37 mouse cellular contexts compared by ENCODE assay signal in the genomic region with DNA sequence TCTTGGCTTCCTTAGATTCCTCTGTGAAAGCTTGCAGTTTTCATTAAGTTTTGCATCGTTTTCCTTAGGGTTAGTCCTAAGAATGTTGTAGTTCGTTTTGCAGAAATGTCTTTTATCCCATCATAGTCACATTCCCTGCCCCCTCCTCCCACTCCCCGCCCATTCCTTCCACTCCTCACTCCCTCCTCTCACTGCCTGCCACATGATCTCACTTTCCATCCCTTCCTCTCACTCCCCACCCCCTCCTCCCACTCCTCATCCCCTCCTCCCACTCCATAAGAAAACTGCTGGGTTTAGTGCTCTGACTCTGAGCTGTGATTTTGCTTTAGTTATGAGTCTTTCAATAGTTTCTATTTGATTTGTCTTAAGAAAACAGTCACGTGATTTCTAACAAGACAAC. TPM values are rescaled to one million over a fixed set of nuclear protein-coding genes. Genes with fewer than 3 reads are reported as not detected.
DNase-seq lines count a peak whose midpoint lies in the region; ATAC-seq and TF ChIP-seq lines count a peak whose summit lies in the region.
"Had no signal": no experiment of that assay in that cellular context is flagged by ENCODE, and none has a peak within 500 bp of the region (broad histone marks: within the 10 kb centered on the region; RNA-seq: fewer than 3 reads in every experiment).

No protein-coding gene starts in this region.

- H3K27me3 ChIP-seq in forebrain, embryonic 11.5 days (ENCODE audit: control insufficient read depth, insufficient read depth, low read length) = no peaks in the 10 kb centered on the region
- no peaks in the 10 kb centered on the region for H3K27me3 ChIP-seq in forebrain, postnatal 0 days (ENCODE audit: insufficient read depth, low read length)
- no peaks in the 10 kb centered on the region for H3K27me3 ChIP-seq in kidney, embryonic 15.5 days
- H3K27me3 ChIP-seq in C2C12 (ENCODE audit: control insufficient read depth, insufficient read depth, insufficient read length) = no peaks in the 10 kb centered on the region
- H3K27me3 ChIP-seq in stomach, postnatal 0 days (ENCODE audit: control insufficient read depth, insufficient read depth, low read length) = no peaks in the 10 kb centered on the region
- H3K27me3 ChIP-seq: forebrain, embryonic 12.5 days had no signal

- no peak overlapping the region for H3K4me2 ChIP-seq in forebrain, embryonic 11.5 days (ENCODE audit: low read depth, low read length, severe bottlenecking)
- H3K4me2 ChIP-seq in forebrain, postnatal 0 days (ENCODE audit: low read depth) = no peak overlapping the region
- no peak overlapping the region for H3K4me2 ChIP-seq in kidney, embryonic 15.5 days
- H3K4me2 ChIP-seq in stomach, postnatal 0 days (replicated peaks; ENCODE audit: low read depth) = no peak overlapping the region
- H3K4me2 ChIP-seq: forebrain, embryonic 12.5 days; heart, embryonic 11.5 days; hindbrain, embryonic 14.5 days had no signal

- no peaks in the 10 kb centered on the region for H3K9me3 ChIP-seq in forebrain, embryonic 11.5 days (ENCODE audit: control insufficient read depth, low read length)
- H3K9me3 ChIP-seq in forebrain, postnatal 0 days (ENCODE audit: low read length) = no peaks in the 10 kb centered on the region
- no peaks in the 10 kb centered on the region for H3K9me3 ChIP-seq in kidney, embryonic 15.5 days (replicated peaks)
- no peaks in the 10 kb centered on the region for H3K9me3 ChIP-seq in stomach, postnatal 0 days (ENCODE audit: control insufficient read depth, low read length)
- H3K9me3 ChIP-seq: forebrain, embryonic 12.5 days had no signal

- TF ChIP-seq EP300 in stomach, postnatal 0 days (optimal IDR thresholded peaks at IDR 0.05) = no peak

- no peak overlapping the region for H3K27ac ChIP-seq in forebrain, embryonic 11.5 days (ENCODE audit: low read depth, low read length)
- no peak overlapping the region for H3K27ac ChIP-seq in forebrain, postnatal 0 days (ENCODE audit: low read depth, low read length)
- H3K27ac ChIP-seq in kidney, embryonic 15.5 days = no peak overlapping the region
- H3K27ac ChIP-seq in stomach, postnatal 0 days (replicated peaks) = no peak overlapping the region
- H3K27ac ChIP-seq: forebrain, embryonic 12.5 days; gastrocnemius, adult 2 months; hindbrain, embryonic 14.5 days; hindbrain, postnatal 0 days had no signal

- no peaks in the 10 kb centered on the region for H3K79me2 ChIP-seq in C2C12 (ENCODE audit: control insufficient read depth, insufficient read depth)

- H3K36me3 ChIP-seq in forebrain, embryonic 11.5 days (ENCODE audit: control insufficient read depth, insufficient read depth, low read length) = no peaks in the 10 kb centered on the region
- H3K36me3 ChIP-seq in forebrain, postnatal 0 days (ENCODE audit: insufficient read depth) = no peaks in the 10 kb centered on the region
- no peaks in the 10 kb centered on the region for H3K36me3 ChIP-seq in kidney, embryonic 15.5 days
- H3K36me3 ChIP-seq in C2C12 (ENCODE audit: control insufficient read depth, insufficient read depth) = no peaks in the 10 kb centered on the region
- H3K36me3 ChIP-seq in stomach, postnatal 0 days (ENCODE audit: control insufficient read depth, insufficient read depth, low read length) = no peaks in the 10 kb centered on the region
- H3K36me3 ChIP-seq: forebrain, embryonic 12.5 days had no signal

- no peak overlapping the region for H3ac ChIP-seq in C2C12 (ENCODE audit: control insufficient read depth, insufficient read length, low read depth)

- H3K79me3 ChIP-seq in C2C12 (ENCODE audit: low read depth) = no peaks in the 10 kb centered on the region

- WGBS in forebrain, embryonic 11.5 days = 26% methylated on average over 4 of the region's 4 CpGs
- 18% methylated on average over 4 of the region's 4 CpGs for WGBS in forebrain, postnatal 0 days
- WGBS in kidney, embryonic 15.5 days = 22% methylated on average over 4 of the region's 4 CpGs
- 17% methylated on average over 4 of the region's 4 CpGs for WGBS in stomach, postnatal 0 days

- peak; percentile 43; the same call in 1 of the 2 replicates for ATAC-seq in forebrain, embryonic 11.5 days (replicated peaks; ENCODE audit: low FRiP score)
- no peak for ATAC-seq in forebrain, postnatal 0 days
- ATAC-seq in kidney, embryonic 15.5 days (replicated peaks; ENCODE audit: low FRiP score) = peak; percentile 75
- no peak for ATAC-seq in stomach, postnatal 0 days (ENCODE audit: low FRiP score, low TSS enrichment)
- ATAC-seq: activated CD4-positive, CD25-positive, alpha-beta regulatory T cell, adult 4 months; CD4-positive, CD25-positive, alpha-beta regulatory T cell, adult 4 months; forebrain, embryonic 16.5 days; inflammation-experienced regulatory T-cells, adult 6 months; intestine, embryonic 16.5 days had no signal

- no peak overlapping the region for H3K4me3 ChIP-seq in forebrain, embryonic 11.5 days (ENCODE audit: low read depth, low read length)
- H3K4me3 ChIP-seq in forebrain, postnatal 0 days (ENCODE audit: low read depth, low read length) = no peak overlapping the region
- no peak overlapping the region for H3K4me3 ChIP-seq in kidney, embryonic 15.5 days (replicated peaks)
- no peak overlapping the region for H3K4me3 ChIP-seq in C2C12 (ENCODE audit: insufficient read depth, poor library complexity, severe bottlenecking)
- H3K4me3 ChIP-seq in stomach, postnatal 0 days (ENCODE audit: low read depth, low read length) = no peak overlapping the region
- H3K4me3 ChIP-seq: forebrain, embryonic 12.5 days; gastrocnemius, adult 2 months had no signal

- TF ChIP-seq CTCF in forebrain, postnatal 0 days (IDR thresholded peaks at IDR 0.05; ENCODE audit: low read depth) = no peak
- TF ChIP-seq CTCF in C2C12 (IDR thresholded peaks at IDR 0.05; ENCODE audit: control insufficient read depth, insufficient read depth, insufficient read length) = no peak
- no peak for TF ChIP-seq CTCF in stomach, postnatal 0 days (IDR thresholded peaks at IDR 0.05; ENCODE audit: low read depth)

- H3K9ac ChIP-seq in forebrain, embryonic 11.5 days (ENCODE audit: low read length) = no peak overlapping the region
- H3K9ac ChIP-seq in forebrain, postnatal 0 days = no peak overlapping the region
- H3K9ac ChIP-seq in kidney, embryonic 15.5 days = no peak overlapping the region
- H3K9ac ChIP-seq in stomach, postnatal 0 days (ENCODE audit: low read length) = no peak overlapping the region
- H3K9ac ChIP-seq: forebrain, embryonic 12.5 days; hindbrain, embryonic 14.5 days had no signal

- DNase-seq in forebrain, embryonic 11.5 days (ENCODE audit: low spot score) = no peak
- DNase-seq in forebrain, postnatal 0 days = no peak
- no peak for DNase-seq in kidney, adult 8-10 months
- peak; percentile 15 for DNase-seq in brain, adult 2 months (ENCODE audit: low read depth, low spot score)
- DNase-seq in left cerebral cortex, postnatal 14 days (ENCODE audit: low spot score in 2 of 2) = no peak
- DNase-seq in stomach, postnatal 0 days (ENCODE audit: low spot score) = no peak
- DNase-seq: adrenal gland, adult 8-10 months; adrenal gland, postnatal 25 days; B cell, adult 2 months; cerebellum, adult 11 months; cerebellum, adult 2 months; cerebellum, adult 9-11 months; cerebellum, postnatal 25 days; gastrocnemius, adult 2 months; gastrocnemius, postnatal 14 days; heart, adult 11 months had no signal

- H3K4me1 ChIP-seq in forebrain, embryonic 11.5 days (replicated peaks; ENCODE audit: control insufficient read depth, insufficient read depth, low read length) = no peaks in the 10 kb centered on the region
- no peaks in the 10 kb centered on the region for H3K4me1 ChIP-seq in forebrain, postnatal 0 days (ENCODE audit: insufficient read depth)
- no peaks in the 10 kb centered on the region for H3K4me1 ChIP-seq in kidney, embryonic 15.5 days
- H3K4me1 ChIP-seq in stomach, postnatal 0 days (replicated peaks; ENCODE audit: control insufficient read depth, insufficient read depth) = no peaks in the 10 kb centered on the region

- intact Hi-C loops in left cerebral cortex, postnatal 14 days (cut with DNase I) = no loop called here

RNA-seq across cellular contexts. Expression of a gene that starts 14.4 kb away (rescaled TPM):
- 1.0 and 1.2 TPM in 2 replicates for polyA plus RNA-seq in forebrain, embryonic 11.5 days (2014; fragmentation: Nextera tagmentation; extraction: Ambion mirVana)
- total RNA-seq in forebrain, postnatal 0 days (2014; rRNA removed) = 12.5 and 16.3 TPM in 2 replicates
- polyA plus RNA-seq in forebrain, postnatal 0 days (2015; fragmentation: Nextera tagmentation; extraction: Ambion mirVana) = 10.1 and 14.4 TPM in 2 replicates
- 2.7 and 3.1 TPM in 2 replicates for polyA plus RNA-seq in kidney, embryonic 15.5 days (2015; fragmentation: Nextera tagmentation; extraction: Ambion mirVana)
- 0.16 TPM for polyA plus RNA-seq in C2C12 (2012; fragmentation: generic; extraction: Trizol)
- 10 to 100 TPM in 1 of 2 experiments, 1 to 10 TPM in 1; 10.0 to 12.5 TPM for total RNA-seq in left cerebral cortex, postnatal 14 days (2021)
- 0.25 and 0.33 TPM in 2 replicates for polyA plus RNA-seq in stomach, postnatal 0 days (2015; fragmentation: Nextera tagmentation; extraction: Ambion mirVana)
- total RNA-seq: common myeloid progenitor, adult 5-6 weeks; gastrocnemius, adult 2 months; gastrocnemius, postnatal 14 days; gastrocnemius, postnatal 4 days; heart, adult 8-10 months; hematopoietic stem cell, adult 5-6 weeks had no signal
- polyA plus RNA-seq: activated CD4-positive, CD25-positive, alpha-beta regulatory T cell, adult 4 months; CD4-positive, CD25-positive, alpha-beta regulatory T cell, adult 4 months had no signal

RNA-seq across cellular contexts. Expression of a gene that starts 16.0 kb away (rescaled TPM):
- not detected in 2 replicates for polyA plus RNA-seq in forebrain, embryonic 11.5 days (2014; fragmentation: Nextera tagmentation; extraction: Ambion mirVana)
- not detected in 2 replicates for total RNA-seq in forebrain, postnatal 0 days (2014; rRNA removed)
- polyA plus RNA-seq in forebrain, postnatal 0 days (2015; fragmentation: Nextera tagmentation; extraction: Ambion mirVana) = not detected in 2 replicates
- polyA plus RNA-seq in kidney, embryonic 15.5 days (2015; fragmentation: Nextera tagmentation; extraction: Ambion mirVana) = not detected in 2 replicates
- 0.01 TPM for polyA plus RNA-seq in C2C12 (2012; fragmentation: generic; extraction: Trizol)
- total RNA-seq in left cerebral cortex, postnatal 14 days (2021) = not detected
- not detected in 2 replicates for polyA plus RNA-seq in stomach, postnatal 0 days (2015; fragmentation: Nextera tagmentation; extraction: Ambion mirVana)
- total RNA-seq: adrenal gland, adult 8-10 months; adrenal gland, postnatal 25 days; common myeloid progenitor, adult 5-6 weeks; ES-E14; gastrocnemius, adult 2 months; gastrocnemius, postnatal 14 days; gastrocnemius, postnatal 4 days; heart, adult 8-10 months; heart, postnatal 25 days; hematopoietic stem cell, adult 5-6 weeks; hindbrain, postnatal 0 days had no signal
- polyA plus RNA-seq: activated CD4-positive, CD25-positive, alpha-beta regulatory T cell, adult 4 months; CD4-positive, CD25-positive, alpha-beta regulatory T cell, adult 4 months; cerebellum, adult 2 months; forebrain, embryonic 12.5 days; forebrain, embryonic 16.5 days; frontal cortex, adult 2 months; heart, embryonic 11.5 days; heart, embryonic 14.5 days; heart, postnatal 0 days; hindbrain, embryonic 14.5 days; hindbrain, postnatal 0 days; inflammation-experienced regulatory T-cells, adult 6 months; intestine, embryonic 16.5 days had no signal

RNA-seq across cellular contexts. Expression of a gene that starts 29.1 kb away (rescaled TPM):
- polyA plus RNA-seq in forebrain, embryonic 11.5 days (2014; fragmentation: Nextera tagmentation; extraction: Ambion mirVana) = not detected in 2 replicates
- total RNA-seq in forebrain, postnatal 0 days (2014; rRNA removed) = not detected in 2 replicates
- not detected in 2 replicates for polyA plus RNA-seq in forebrain, postnatal 0 days (2015; fragmentation: Nextera tagmentation; extraction: Ambion mirVana)
- polyA plus RNA-seq in kidney, embryonic 15.5 days (2015; fragmentation: Nextera tagmentation; extraction: Ambion mirVana) = not detected in 2 replicates
- polyA plus RNA-seq in C2C12 (2012; fragmentation: generic; extraction: Trizol) = not detected
- under 1 TPM in 1 of 2 experiments, not detected in 1; 0.06 TPM for total RNA-seq in left cerebral cortex, postnatal 14 days (2021)
- polyA plus RNA-seq in stomach, postnatal 0 days (2015; fragmentation: Nextera tagmentation; extraction: Ambion mirVana) = not detected in 2 replicates
- total RNA-seq: adrenal gland, adult 8-10 months; adrenal gland, postnatal 25 days; common myeloid progenitor, adult 5-6 weeks; ES-E14; gastrocnemius, adult 2 months; gastrocnemius, postnatal 14 days; heart, adult 8-10 months; heart, postnatal 25 days; hematopoietic stem cell, adult 5-6 weeks; hindbrain, postnatal 0 days had no signal
- polyA plus RNA-seq: activated CD4-positive, CD25-positive, alpha-beta regulatory T cell, adult 4 months; CD4-positive, CD25-positive, alpha-beta regulatory T cell, adult 4 months; cerebellum, adult 2 months; embryonic facial prominence, embryonic 14.5 days; forebrain, embryonic 12.5 days; forebrain, embryonic 16.5 days; frontal cortex, adult 2 months; heart, embryonic 11.5 days; heart, embryonic 14.5 days; heart, postnatal 0 days; hindbrain, embryonic 14.5 days; hindbrain, postnatal 0 days; inflammation-experienced regulatory T-cells, adult 6 months; intestine, embryonic 16.5 days had no signal

RNA-seq across cellular contexts. Expression of a gene that starts 30.1 kb away (rescaled TPM):
- polyA plus RNA-seq in forebrain, embryonic 11.5 days (2014; fragmentation: Nextera tagmentation; extraction: Ambion mirVana) = 0.41 and 0.47 TPM in 2 replicates
- 1.2 TPM in 1 of 2 replicates, not detected in the other for total RNA-seq in forebrain, postnatal 0 days (2014; rRNA removed)
- 0.28 and 1.4 TPM in 2 replicates for polyA plus RNA-seq in forebrain, postnatal 0 days (2015; fragmentation: Nextera tagmentation; extraction: Ambion mirVana)
- polyA plus RNA-seq in kidney, embryonic 15.5 days (2015; fragmentation: Nextera tagmentation; extraction: Ambion mirVana) = 0.71 and 3.1 TPM in 2 replicates
- polyA plus RNA-seq in C2C12 (2012; fragmentation: generic; extraction: Trizol) = 0.75 TPM
- under 1 TPM; 0.68 to 0.90 TPM for total RNA-seq in left cerebral cortex, postnatal 14 days (2021)
- polyA plus RNA-seq in stomach, postnatal 0 days (2015; fragmentation: Nextera tagmentation; extraction: Ambion mirVana) = 22.0 and 22.2 TPM in 2 replicates
- total RNA-seq: ES-E14; gastrocnemius, postnatal 4 days; heart, adult 8-10 months; hindbrain, postnatal 0 days had no signal
- polyA plus RNA-seq: forebrain, embryonic 12.5 days; forebrain, embryonic 16.5 days; inflammation-experienced regulatory T-cells, adult 6 months had no signal

RNA-seq across cellular contexts. Expression of a gene that starts 35.0 kb away (rescaled TPM):
- polyA plus RNA-seq in forebrain, embryonic 11.5 days (2014; fragmentation: Nextera tagmentation; extraction: Ambion mirVana) = not detected in 2 replicates
- 0.10 TPM in 1 of 2 replicates, not detected in the other for total RNA-seq in forebrain, postnatal 0 days (2014; rRNA removed)
- polyA plus RNA-seq in forebrain, postnatal 0 days (2015; fragmentation: Nextera tagmentation; extraction: Ambion mirVana) = 0.35 TPM in 1 of 2 replicates, not detected in the other
- polyA plus RNA-seq in kidney, embryonic 15.5 days (2015; fragmentation: Nextera tagmentation; extraction: Ambion mirVana) = not detected in 2 replicates
- not detected for polyA plus RNA-seq in C2C12 (2012; fragmentation: generic; extraction: Trizol)
- not detected for total RNA-seq in left cerebral cortex, postnatal 14 days (2021)
- 0.06 TPM in 1 of 2 replicates, not detected in the other for polyA plus RNA-seq in stomach, postnatal 0 days (2015; fragmentation: Nextera tagmentation; extraction: Ambion mirVana)
- total RNA-seq: adrenal gland, adult 8-10 months; adrenal gland, postnatal 25 days; common myeloid progenitor, adult 5-6 weeks; ES-E14; gastrocnemius, adult 2 months; heart, adult 8-10 months; heart, postnatal 25 days; hematopoietic stem cell, adult 5-6 weeks; hindbrain, postnatal 0 days had no signal
- polyA plus RNA-seq: activated CD4-positive, CD25-positive, alpha-beta regulatory T cell, adult 4 months; cerebellum, adult 2 months; forebrain, embryonic 12.5 days; forebrain, embryonic 16.5 days; heart, embryonic 11.5 days; heart, embryonic 14.5 days; heart, postnatal 0 days; hindbrain, embryonic 14.5 days; hindbrain, postnatal 0 days; inflammation-experienced regulatory T-cells, adult 6 months; intestine, embryonic 16.5 days had no signal

Comparison
In these comparisons a context has a peak if more than half of its experiments do, and no peak if none do; other contexts are left out.
1. ATAC-seq: peak in forebrain, embryonic 11.5 days (single experiment) and kidney, embryonic 15.5 days (single experiment); none in forebrain, postnatal 0 days (single experiment) and stomach, postnatal 0 days (single experiment).